Mouse (Mus musculus) liver, adult 2 months (tissue): ENCODE results near the gene R3hcc1l. TPM values are rescaled to one million over a fixed set of nuclear protein-coding genes. Genes with fewer than 3 reads are reported as not detected.

Experiments used
- DNase-seq: peaks from one replicate; pipeline ENCODE4 v3.0.0-alpha.2; 2011; ENCODE audit warnings: low read depth, low spot score; ENCODE audit errors: extremely low read depth
- H3K27ac ChIP-seq: fragments of 200-500 bp; replicated peaks from 2 replicates; pipeline ENCODE4 v1.5.1; 2012; ENCODE audit warnings: low read depth, mild to moderate bottlenecking, control low read depth, inconsistent platforms, low read length; ENCODE audit not compliant: insufficient read depth
- H3K27me3 ChIP-seq: fragments of 200-500 bp; 2 replicates; pipeline ENCODE4 v1.6.1; 2012; ENCODE audit warnings: mild to moderate bottlenecking, moderate library complexity, low read length, inconsistent platforms; ENCODE audit not compliant: control insufficient read depth, insufficient read depth
- H3K36me3 ChIP-seq: fragments of 200-500 bp; 2 replicates; pipeline ENCODE4 v1.6.1; 2012; ENCODE audit warnings: low read length, inconsistent platforms; ENCODE audit not compliant: control insufficient read depth, insufficient read depth
- H3K4me1 ChIP-seq: fragments of 200-500 bp; 2 replicates; pipeline ENCODE4 v1.6.1; 2011; ENCODE audit warnings: low read length; ENCODE audit not compliant: control insufficient read depth, insufficient read depth
- H3K4me3 ChIP-seq: fragments of 200-500 bp; 2 replicates; pipeline ENCODE4 v1.5.1; 2011; ENCODE audit warnings: low read depth, mild to moderate bottlenecking, control low read depth, low read length, moderate library complexity; ENCODE audit not compliant: insufficient read depth
- H3K79me2 ChIP-seq: fragments of 200-500 bp; 2 replicates; pipeline ENCODE4 v1.6.1; 2012; ENCODE audit warnings: inconsistent platforms, mild to moderate bottlenecking, low read length, moderate library complexity; ENCODE audit not compliant: control insufficient read depth, insufficient read depth
- H3K9ac ChIP-seq: fragments of 200-500 bp; 2 replicates; pipeline ENCODE4 v1.6.1; 2012; ENCODE audit warnings: low read depth, mild to moderate bottlenecking, control low read depth, inconsistent platforms, low read length
- CTCF ChIP-seq: fragments of 200-500 bp; IDR thresholded peaks from 2 replicates; pipeline ENCODE4 v1.5.1; 2011; ENCODE audit warnings: low read depth, low read length, control low read depth
- POLR2A ChIP-seq: fragments of 200-500 bp; IDR thresholded peaks from 2 replicates; pipeline ENCODE4 v1.6.1; 2011; ENCODE audit warnings: low read length, control low read depth; ENCODE audit not compliant: insufficient read depth; ENCODE audit errors: extremely low read depth
- WGBS: fragments of 180-500 bp; shearing (Covaris S2); methylation state at CpG from one replicate; pipeline ENCODE4 v1.1.7; 2018; 5-methylcytosine and 5-hydroxymethylcytosine counted together
- polyA plus RNA-seq: library from polyadenylated mRNA; depleted of rRNA; stranded (reverse); fragments of >200 nt; gene quantifications from 2 replicates; pipeline ENCODE4 v1.2.3, GENCODE M21; 2012
- total RNA-seq: library from RNA; depleted of rRNA; stranded (reverse); fragments of >200 nt; gene quantifications from 2 replicates; pipeline ENCODE4 v1.2.3, GENCODE M21; 2014

R3hcc1l gene
- total and polyA plus RNA-seq, 2 experiments: 2.4 to 14.7 TPM

GRCm38 (mm10) chr19:42561991-42562390 lies 43.4 kb downstream of the R3hcc1l start:
- Histone ChIP-seq H3K36me3 (no peaks in the 10 kb centered on the region; the same call in 1 of the 2 replicates), H3K9ac (no peak overlapping the region), H3K27ac (no peak overlapping the region), H3K4me1 (peaks cover 19% of the 10 kb centered on the region), H3K79me2 (peaks cover 17% of the 10 kb centered on the region), H3K4me3 (no peak overlapping the region), H3K27me3 (no peaks in the 10 kb centered on the region)
- DNase-seq: peak; percentile 96
- TF ChIP-seq CTCF (no peak), POLR2A (no peak)
- 32% methylated on average over 1 of the region's 1 CpGs for WGBS

DNA sequence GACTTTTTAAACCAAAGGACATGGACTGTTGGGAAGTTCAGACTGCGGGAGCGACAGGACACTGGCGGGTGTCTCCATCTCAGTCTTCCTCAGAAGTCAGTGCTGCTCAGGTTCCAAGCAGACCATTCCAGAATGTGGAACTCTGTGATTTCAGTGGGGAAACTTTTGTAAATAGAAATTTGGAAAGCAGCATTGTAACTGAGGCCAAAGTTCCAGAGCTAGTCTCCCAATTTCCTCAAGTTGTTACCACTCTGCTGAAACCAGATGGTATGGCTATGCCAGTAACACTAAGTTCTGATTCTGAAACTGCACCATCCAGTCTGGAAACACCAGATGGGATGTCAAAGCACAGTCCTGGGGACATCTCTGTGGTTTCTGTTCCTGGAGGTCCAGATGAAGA lies 44.4 kb downstream of the R3hcc1l start:
- Histone ChIP-seq H3K4me3 (no peak overlapping the region), H3K9ac (no peak overlapping the region), H3K4me1 (peaks cover 19% of the 10 kb centered on the region), H3K27me3 (no peaks in the 10 kb centered on the region), H3K36me3 (no peaks in the 10 kb centered on the region; the same call in 1 of the 2 replicates), H3K79me2 (peaks cover 17% of the 10 kb centered on the region), H3K27ac (peak overlapping the region; percentile 41)
- 24% methylated on average over 3 of the region's 3 CpGs for whole genome bisulfite sequencing
- peak; percentile 85 for DNase-seq
- no peak for TF ChIP-seq CTCF
- no peak for TF ChIP-seq POLR2A

DNA sequence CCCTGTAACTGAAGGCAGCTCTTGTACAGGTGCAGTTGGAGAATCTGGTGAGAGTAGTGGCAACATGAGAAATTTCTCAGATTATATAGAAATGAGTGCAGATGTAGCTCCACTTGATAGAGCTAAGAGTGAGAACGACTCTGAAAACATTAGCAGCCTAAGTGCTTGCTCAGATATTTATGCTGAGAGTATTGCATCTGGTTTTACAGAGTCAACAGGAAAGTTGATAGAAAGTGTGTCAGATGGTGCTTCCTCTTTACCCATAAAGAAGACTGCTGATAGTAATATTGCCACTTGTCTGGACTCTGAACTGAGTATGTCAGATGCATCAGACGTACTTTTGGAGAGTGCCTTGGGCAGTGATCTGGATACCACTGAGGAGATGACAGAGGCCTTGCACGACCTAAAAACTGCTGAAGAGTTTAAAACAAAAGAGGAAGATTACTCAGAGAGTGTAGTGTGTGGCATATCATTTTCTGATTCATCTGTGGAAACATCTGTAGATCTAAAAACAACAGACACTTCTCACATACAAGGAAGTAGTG lies 45.2 kb downstream of the R3hcc1l start:
- 66% methylated on average over 3 of the region's 3 CpGs for WGBS
- TF ChIP-seq CTCF (no peak), POLR2A (no peak)
- Histone ChIP-seq H3K4me1 (peaks cover 21% of the 10 kb centered on the region), H3K27ac (0 out of 2 replicates have a peak overlapping the region, but pooled peaks have one; percentile 41), H3K9ac (no peak overlapping the region), H3K4me3 (no peak overlapping the region), H3K27me3 (no peaks in the 10 kb centered on the region), H3K79me2 (peaks cover 16% of the 10 kb centered on the region), H3K36me3 (no peaks in the 10 kb centered on the region; the same call in 1 of the 2 replicates)
- no peak for DNase-seq

GRCm38 (mm10) chr19:42566283-42567019 lies 47.9 kb downstream of the R3hcc1l start:
- H3K79me2 ChIP-seq: peaks cover 21% of the 10 kb centered on the region
- H3K36me3 ChIP-seq: no peaks in the 10 kb centered on the region; the same call in 1 of the 2 replicates
- no peak overlapping the region for H3K4me3 ChIP-seq
- no peak overlapping the region for H3K9ac ChIP-seq
- H3K27ac ChIP-seq: no peak overlapping the region
- 82% methylated on average over 4 of the region's 4 CpGs for WGBS
- no peaks in the 10 kb centered on the region for H3K27me3 ChIP-seq
- TF ChIP-seq CTCF: no peak
- no peak for TF ChIP-seq POLR2A
- H3K4me1 ChIP-seq: peaks cover 23% of the 10 kb centered on the region
- peak; percentile 59 for DNase-seq

- Histone ChIP-seq H3K27ac (no peak overlapping the region), H3K27me3 (no peaks in the 10 kb centered on the region), H3K9ac (no peak overlapping the region), H3K4me3 (no peak overlapping the region), H3K79me2 (peaks cover 21% of the 10 kb centered on the region), H3K4me1 (peaks cover 23% of the 10 kb centered on the region), H3K36me3 (no peaks in the 10 kb centered on the region; the same call in 1 of the 2 replicates)
- TF ChIP-seq CTCF: no peak
- TF ChIP-seq POLR2A: no peak
- peak; percentile 39 for DNase-seq
These were observed 48.5 kb downstream of the R3hcc1l start for GRCm38 (mm10) chr19:42567020-42567419.

DNA sequence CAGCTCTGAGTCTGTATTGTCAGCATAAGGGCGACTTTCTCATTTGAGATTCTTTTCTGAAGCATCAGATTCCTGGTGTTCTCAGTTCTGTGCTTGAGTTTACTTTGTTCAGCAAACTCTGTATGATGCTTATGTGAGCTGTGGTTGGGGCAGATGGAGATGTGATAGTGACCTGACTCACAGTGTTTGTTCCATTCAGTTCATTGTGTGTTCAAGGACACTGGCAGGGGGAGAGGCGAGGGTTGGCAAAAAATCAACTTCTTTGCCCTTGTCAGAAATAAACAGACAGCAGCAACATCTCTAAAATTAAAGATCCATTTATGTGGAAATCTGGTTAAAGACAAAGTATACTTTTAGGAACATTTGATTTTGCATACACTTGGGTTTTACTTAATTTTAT lies 50.5 kb downstream of the R3hcc1l start:
- H3K27me3 ChIP-seq: no peaks in the 10 kb centered on the region
- peaks cover 17% of the 10 kb centered on the region; the same call in 1 of the 2 replicates for H3K79me2 ChIP-seq
- H3K36me3 ChIP-seq: no peaks in the 10 kb centered on the region
- DNase-seq: peak; percentile 29
- 38% methylated on average over 2 of the region's 2 CpGs for WGBS
- H3K9ac ChIP-seq: no peak overlapping the region
- peaks cover 8% of the 10 kb centered on the region for H3K4me1 ChIP-seq
- no peak overlapping the region for H3K27ac ChIP-seq
- no peak for TF ChIP-seq POLR2A
- no peak overlapping the region for H3K4me3 ChIP-seq
